Mouse (Mus musculus) C2C12 (cell line): Measurements from ENCODE around the gene Ssr4.

Source experiments
- CTCF ChIP-seq: IDR thresholded peaks from one replicate; pipeline ENCODE4 v1.5.1; 2011; ENCODE audit not compliant: control insufficient read depth, insufficient read depth, insufficient read length
- MYOG ChIP-seq: IDR thresholded peaks from one replicate; pipeline ENCODE4 v1.6.1; 2011; ENCODE audit not compliant: control insufficient read depth, insufficient read length; ENCODE audit errors: extremely low read depth

GRCm38 (mm10) chrX:73824185-73825151, 37.6 kb downstream of the Ssr4 start, which contains the start of gene Pdzd4:
- TF ChIP-seq CTCF, result no peak
- TF ChIP-seq MYOG, result no peak
